Mouse (Mus musculus) midbrain, embryonic 14.5 days (tissue): ENCODE measurements around the gene Ifnab. TPM values are rescaled to one million over a fixed set of nuclear protein-coding genes. Genes with fewer than 3 reads are reported as not detected.

ENCODE experiments used
- ATAC-seq: fragments of 200-750 bp; cut with Nextera tagmentation; 2 replicates; pipeline ENCODE4 v1.8.0; 2017; ENCODE audit warnings: moderate number of reproducible peaks, moderate library complexity; ENCODE audit not compliant: low FRiP score, low TSS enrichment
- DNase-seq: peaks from one replicate; pipeline ENCODE4 v3.0.0-alpha.2; 2015
- H3K27ac ChIP-seq: fragments of 300-500 bp; sonication (generic); replicated peaks from 2 replicates; pipeline ENCODE4 v1.5.1; 2014; ENCODE audit warnings: mild to moderate bottlenecking, low read depth, low read length, moderate library complexity
- H3K27me3 ChIP-seq: fragments of 300-500 bp; sonication (generic); 2 replicates; pipeline ENCODE4 v1.6.1; 2014; ENCODE audit warnings: low read length, control low read depth, mixed read lengths; ENCODE audit not compliant: control insufficient read depth, insufficient read depth
- H3K36me3 ChIP-seq: fragments of 300-500 bp; sonication (generic); 2 replicates; pipeline ENCODE4 v1.6.1; 2014; ENCODE audit warnings: low read length, control low read depth; ENCODE audit not compliant: control insufficient read depth, insufficient read depth
- H3K4me1 ChIP-seq: fragments of 300-500 bp; sonication (generic); 2 replicates; pipeline ENCODE4 v1.6.1; 2014; ENCODE audit warnings: mild to moderate bottlenecking, antibody characterized with exemption, low read length, control low read depth; ENCODE audit not compliant: control insufficient read depth, insufficient read depth
- H3K4me2 ChIP-seq: fragments of 300-500 bp; sonication (generic); 2 replicates; pipeline ENCODE4 v1.6.1; 2014; ENCODE audit warnings: mild to moderate bottlenecking, low read length, moderate library complexity
- H3K4me3 ChIP-seq: fragments of 300-500 bp; sonication (generic); replicated peaks from 2 replicates; pipeline ENCODE4 v1.5.1; 2014; ENCODE audit warnings: low read depth, low read length
- H3K9ac ChIP-seq: fragments of 300-500 bp; sonication (generic); replicated peaks from 2 replicates; pipeline ENCODE4 v1.6.1; 2014; ENCODE audit warnings: mild to moderate bottlenecking, low read length, moderate library complexity
- H3K9me3 ChIP-seq: fragments of 300-500 bp; sonication (generic); 2 replicates; pipeline ENCODE4 v1.6.1; 2016; ENCODE audit warnings: low read length, control low read depth, mixed read lengths; ENCODE audit not compliant: control insufficient read depth
- WGBS: fragments of 180-500 bp; shearing (Covaris S2); extraction: QIAGEN DNeasy Blood & Tissue Kit; methylation state at CpG from one replicate; pipeline ENCODE4 v1.1.7; 2014; 5-methylcytosine and 5-hydroxymethylcytosine counted together
- polyA plus RNA-seq: library from polyadenylated mRNA; unstranded; fragments of >200 nt; fragmentation: Nextera tagmentation; extraction: Ambion mirVana; gene quantifications from 2 replicates; pipeline ENCODE4 v1.2.1, GENCODE M21; 2014

Gene Ifnab
- polyA plus RNA-seq, 1 experiment from 2014 or later, result not detected

DNA sequence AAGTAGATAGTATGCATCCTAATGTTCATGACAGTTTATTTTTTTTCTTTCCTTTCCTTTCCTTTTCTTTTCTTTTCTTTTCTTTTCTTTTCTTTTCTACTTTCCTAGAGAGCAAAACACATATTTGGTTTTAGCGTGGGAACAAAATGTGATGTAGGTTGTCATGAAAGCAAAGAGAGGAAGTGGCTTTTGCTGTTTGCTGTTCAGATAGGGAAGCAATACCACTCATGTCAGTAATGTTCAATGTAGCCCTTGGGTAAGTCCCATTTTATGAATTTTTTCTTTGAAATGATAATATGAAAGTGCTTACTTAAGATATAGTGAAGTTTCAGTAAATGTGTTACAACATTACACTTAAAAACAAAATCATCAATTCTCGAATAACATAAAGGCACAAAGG lies 2.2 kb upstream of the Ifnab start:
- Histone ChIP-seq H3K36me3 (no peaks in the 10 kb centered on the region), H3K4me1 (no peaks in the 10 kb centered on the region), H3K27me3 (no peaks in the 10 kb centered on the region), H3K9ac (no peak overlapping the region), H3K4me3 (no peak overlapping the region), H3K9me3 (no peaks in the 10 kb centered on the region), H3K4me2 (no peak overlapping the region), H3K27ac (no peak overlapping the region)
- WGBS, result 91% methylated on average over 2 of the region's 2 CpGs
- ATAC-seq (no peak), DNase-seq (no peak)

DNA sequence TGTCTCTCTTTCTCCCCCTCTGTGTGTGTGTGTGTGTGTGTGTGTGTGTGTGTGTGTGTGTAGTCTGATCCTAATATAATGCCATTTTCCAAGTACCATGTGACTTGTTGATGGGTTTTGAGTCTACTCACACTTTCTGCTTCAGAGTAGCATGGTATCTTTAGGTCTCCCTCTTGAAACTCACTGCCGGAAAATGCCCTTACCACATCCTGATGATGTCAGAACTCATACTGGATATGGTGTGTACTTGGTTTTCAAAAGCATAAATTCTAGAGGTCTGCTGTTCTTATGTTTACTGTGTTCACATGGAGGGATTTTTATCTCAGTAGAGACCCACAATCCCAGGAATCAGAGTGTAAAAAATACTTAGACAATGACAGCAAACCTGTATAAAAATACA lies 1.4 kb upstream of the Ifnab start:
- ATAC-seq (no peak), DNase-seq (no peak)
- Histone ChIP-seq H3K4me3 (no peak overlapping the region), H3K27me3 (no peaks in the 10 kb centered on the region), H3K9me3 (no peaks in the 10 kb centered on the region), H3K4me1 (no peaks in the 10 kb centered on the region), H3K27ac (no peak overlapping the region), H3K36me3 (no peaks in the 10 kb centered on the region), H3K4me2 (no peak overlapping the region), H3K9ac (no peak overlapping the region)
- 90% methylated on average over 1 of the region's 1 CpGs for WGBS

GRCm38 (mm10) chr4:88683812-88684211 lies 7.3 kb downstream of the Ifnab start, which contains the start of gene Ifna2:
TSS of gene Ifna2 (minus strand) at chr4:88683912.
- 86% methylated on average over 1 of the region's 1 CpGs for WGBS
- ATAC-seq (no peak), DNase-seq (no peak)
- Histone ChIP-seq H3K36me3 (no peaks in the 10 kb centered on the region), H3K4me3 (no peak within 1 kb of the TSS), H3K4me1 (no peaks in the 10 kb centered on the region), H3K9me3 (no peaks in the 10 kb centered on the region), H3K27ac (no peak within 1 kb of the TSS), H3K27me3 (no peaks in the 10 kb centered on the region), H3K9ac (no peak within 1 kb of the TSS), H3K4me2 (no peak within 1 kb of the TSS)

DNA sequence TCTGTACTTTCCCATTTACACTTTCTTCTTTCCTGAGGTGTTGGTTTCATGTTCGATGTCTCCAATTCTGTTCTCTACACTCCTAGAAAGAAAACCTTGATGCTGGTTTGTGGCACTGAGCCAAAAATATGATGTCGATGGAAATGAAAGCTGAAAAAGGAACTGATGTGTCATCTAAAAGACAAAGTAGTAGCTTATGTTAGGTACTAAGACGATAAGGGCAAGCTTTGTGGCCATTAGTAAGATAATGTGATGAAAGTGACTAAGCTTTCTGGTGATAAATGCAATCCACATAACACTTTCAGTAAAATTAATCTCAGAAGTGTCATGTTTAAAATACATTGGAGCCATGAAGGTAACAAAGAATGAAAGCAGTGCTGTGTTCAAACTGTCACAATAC lies 9.8 kb downstream of the Ifnab start:
- no peak for DNase-seq
- Histone ChIP-seq H3K4me1 (no peaks in the 10 kb centered on the region), H3K36me3 (no peaks in the 10 kb centered on the region), H3K4me2 (no peak overlapping the region), H3K9ac (no peak overlapping the region), H3K4me3 (no peak overlapping the region), H3K9me3 (no peaks in the 10 kb centered on the region), H3K27me3 (no peaks in the 10 kb centered on the region), H3K27ac (no peak overlapping the region)
- WGBS, result 81% methylated on average over 3 of the region's 3 CpGs
- no peak for ATAC-seq

DNA sequence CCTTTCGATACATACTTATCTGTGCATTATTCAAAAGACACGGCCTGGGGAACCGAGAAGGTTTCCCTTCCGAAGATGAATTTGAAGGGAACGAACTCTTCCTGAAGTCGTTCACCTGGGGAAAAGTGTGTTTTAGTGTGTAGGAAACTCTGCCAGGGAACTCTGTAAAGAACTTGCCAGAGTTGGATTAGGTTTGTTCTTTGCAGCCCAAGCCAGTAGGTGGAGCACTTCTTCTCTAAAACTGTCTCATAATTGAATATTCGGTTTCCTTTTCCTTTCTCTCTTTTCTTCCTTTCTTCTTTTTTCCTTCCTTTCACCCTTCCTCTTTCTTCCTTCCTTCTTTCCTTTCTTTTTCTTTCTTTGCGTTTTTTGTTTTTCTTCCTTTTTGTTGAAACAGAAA lies 10.8 kb downstream of the Ifnab start:
- peak; percentile 66 for DNase-seq
- no peak for ATAC-seq
- Histone ChIP-seq H3K4me2 (no peak overlapping the region), H3K27ac (no peak overlapping the region), H3K9ac (no peak overlapping the region), H3K27me3 (no peaks in the 10 kb centered on the region), H3K36me3 (no peaks in the 10 kb centered on the region), H3K4me3 (no peak overlapping the region), H3K4me1 (no peaks in the 10 kb centered on the region), H3K9me3 (no peaks in the 10 kb centered on the region)
- 53% methylated on average over 8 of the region's 8 CpGs for WGBS

- no peak within 1 kb of the TSS for H3K27ac ChIP-seq
These were observed 14.3 kb downstream of the Ifnab start, which contains the start of gene Ifna16 for GRCm38 (mm10) chr4:88676824-88677223. TSS of gene Ifna16 (minus strand) at chr4:88676924.

DNA sequence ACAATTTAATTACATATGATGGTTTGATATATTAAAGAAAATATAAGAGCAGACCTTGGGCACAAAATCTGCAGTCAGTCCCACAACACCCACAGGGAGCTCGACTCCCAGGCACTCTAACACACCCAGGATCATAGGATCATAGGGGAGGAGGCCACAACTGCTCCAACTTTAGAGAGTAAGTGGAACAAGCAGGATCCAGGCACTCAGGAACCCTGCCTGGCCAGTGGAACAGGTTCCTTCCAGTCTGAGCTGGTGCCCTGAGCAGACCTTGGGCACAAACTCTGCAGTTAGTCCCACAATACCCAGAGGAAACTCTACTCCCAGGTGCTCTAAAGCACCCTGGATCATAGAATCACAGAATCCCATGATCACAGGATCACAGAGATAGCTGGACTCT lies 35.7 kb downstream of the Ifnab start:
- H3K4me2 ChIP-seq, result no peak overlapping the region
- no peak for ATAC-seq
- no peaks in the 10 kb centered on the region for H3K9me3 ChIP-seq
- H3K27me3 ChIP-seq, result no peaks in the 10 kb centered on the region
- WGBS, result 54% methylated on average over 1 of the region's 1 CpGs
- no peak overlapping the region for H3K4me3 ChIP-seq
- no peaks in the 10 kb centered on the region for H3K36me3 ChIP-seq
- H3K4me1 ChIP-seq, result no peaks in the 10 kb centered on the region
- no peak for DNase-seq
- no peak overlapping the region for H3K27ac ChIP-seq
- H3K9ac ChIP-seq, result no peak overlapping the region

More at GRCm38 (mm10) chr4:88676824-88677223, 14.3 kb downstream of the Ifnab start, which contains the start of gene Ifna16:
- Histone ChIP-seq H3K27me3 (no peaks in the 10 kb centered on the region), H3K9ac (no peak within 1 kb of the TSS), H3K36me3 (no peaks in the 10 kb centered on the region), H3K4me2 (no peak within 1 kb of the TSS), H3K9me3 (no peaks in the 10 kb centered on the region), H3K4me3 (no peak within 1 kb of the TSS), H3K4me1 (no peaks in the 10 kb centered on the region)
- DNase-seq, result no peak
- WGBS, result 79% methylated on average over 1 of the region's 1 CpGs
- ATAC-seq, result no peak

DNA sequence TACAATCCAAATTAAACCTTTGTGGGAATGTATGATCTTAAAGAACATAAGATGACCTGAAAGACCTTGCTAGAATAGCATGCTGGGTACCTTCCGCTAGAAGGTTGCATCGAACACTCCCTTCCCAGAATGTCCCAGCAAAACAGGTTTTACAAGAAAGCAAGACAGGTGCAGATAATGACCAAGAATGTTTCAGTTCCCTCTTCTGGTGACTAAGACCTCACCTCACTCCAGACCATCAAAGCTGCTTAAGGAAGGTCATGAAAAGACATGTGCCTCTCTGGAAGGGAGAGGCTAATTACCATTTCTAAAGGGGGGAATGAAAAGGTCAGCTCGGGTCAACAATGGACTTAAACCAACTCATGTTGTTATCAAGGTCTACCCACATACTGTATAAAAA lies 37.5 kb downstream of the Ifnab start:
- no peak overlapping the region for H3K9ac ChIP-seq
- H3K27ac ChIP-seq, result no peak overlapping the region
- ATAC-seq (no peak), DNase-seq (no peak)
- no peaks in the 10 kb centered on the region for H3K4me1 ChIP-seq
- H3K9me3 ChIP-seq, result no peaks in the 10 kb centered on the region
- no peaks in the 10 kb centered on the region for H3K27me3 ChIP-seq
- H3K4me3 ChIP-seq, result no peak overlapping the region
- H3K36me3 ChIP-seq, result no peaks in the 10 kb centered on the region
- H3K4me2 ChIP-seq, result no peak overlapping the region
- 67% methylated on average over 3 of the region's 3 CpGs for WGBS

- 67% methylated on average over 2 of the region's 2 CpGs for WGBS
- no peak for DNase-seq
These were observed 46.8 kb downstream of the Ifnab start, which contains the start of gene Ifna13 for GRCm38 (mm10) chr4:88644359-88644758. TSS of gene Ifna13 (minus strand) at chr4:88644459.

More at GRCm38 (mm10) chr4:88644359-88644758, 46.8 kb downstream of the Ifnab start, which contains the start of gene Ifna13:
- Histone ChIP-seq H3K4me3 (no peak within 1 kb of the TSS), H3K9ac (no peak within 1 kb of the TSS), H3K9me3 (no peaks in the 10 kb centered on the region), H3K4me1 (no peaks in the 10 kb centered on the region), H3K4me2 (no peak within 1 kb of the TSS), H3K36me3 (no peaks in the 10 kb centered on the region), H3K27me3 (no peaks in the 10 kb centered on the region), H3K27ac (no peak within 1 kb of the TSS)
- ATAC-seq, result no peak
